Mouse (Mus musculus): ENCODE measurements around the gene Lrrc26. TPM values are rescaled to one million over a fixed set of nuclear protein-coding genes. Genes with fewer than 3 reads are reported as not detected.
A peak's percentile ranks its signal among the peaks of the same experiment; 100 is the strongest.
"Not testable (repeated sequence)": the region's sequence is repeated elsewhere in the genome, so short reads cannot be mapped to it uniquely, and the experiment has no call there.

Lrrc26 gene
- polyA plus RNA-seq (2015; fragmentation: Nextera tagmentation; extraction: Ambion mirVana) = 0.46 TPM in 1 of 2 replicates, not detected in the other

- H3K4me3 ChIP-seq (replicated peaks) = peak within 1 kb of the TSS; percentile 25
- 8% methylated on average over 11 of the region's 11 CpGs for WGBS
- H3K4me2 ChIP-seq = peak within 1 kb of the TSS; percentile 61
- no peak for ATAC-seq (replicated peaks; ENCODE audit: low FRiP score)
- H3K9me3 ChIP-seq (replicated peaks) = no peaks in the 10 kb centered on the region
- H3K27ac ChIP-seq = no peak within 1 kb of the TSS
- H3K36me3 ChIP-seq = peaks cover 18% of the 10 kb centered on the region
- peaks cover 36% of the 10 kb centered on the region for H3K4me1 ChIP-seq
- H3K9ac ChIP-seq = no peak within 1 kb of the TSS
- H3K27me3 ChIP-seq = peaks cover 66% of the 10 kb centered on the region
Measured at GRCm38 (mm10) chr2:25289651-25290050, at the start of gene Lrrc26. TSS of gene Lrrc26 (plus strand) at chr2:25289915.

GRCm38 (mm10) chr2:25240310-25240709, 49.4 kb upstream of the Lrrc26 start:
- peak overlapping the region; percentile 99 for H3K4me2 ChIP-seq
- peaks cover 38% of the 10 kb centered on the region for H3K4me1 ChIP-seq
- no peak; the same call in 1 of the 2 replicates for ATAC-seq (replicated peaks; ENCODE audit: low FRiP score)
- peak overlapping the region; percentile 78 for H3K27ac ChIP-seq
- H3K27me3 ChIP-seq = peaks cover 28% of the 10 kb centered on the region
- H3K4me3 ChIP-seq (replicated peaks) = peak overlapping the region; percentile 62
- WGBS = 46% methylated on average over 8 of the region's 8 CpGs
- no peaks in the 10 kb centered on the region; the same call in 1 of the 2 replicates for H3K36me3 ChIP-seq
- H3K9ac ChIP-seq = peak overlapping the region; percentile 32
- no peaks in the 10 kb centered on the region for H3K9me3 ChIP-seq (replicated peaks)

GRCm38 (mm10) chr2:25240723-25241437, 48.8 kb upstream of the Lrrc26 start:
- peaks cover under 1% of the 10 kb centered on the region; the same call in 1 of the 2 replicates for H3K36me3 ChIP-seq
- peak; percentile 85 for ATAC-seq (replicated peaks; ENCODE audit: low FRiP score)
- H3K4me3 ChIP-seq (replicated peaks) = peak overlapping the region; percentile 62
- H3K4me2 ChIP-seq = peak overlapping the region; percentile 99
- H3K9me3 ChIP-seq (replicated peaks) = no peaks in the 10 kb centered on the region
- H3K4me1 ChIP-seq = peaks cover 38% of the 10 kb centered on the region
- peaks cover 28% of the 10 kb centered on the region for H3K27me3 ChIP-seq
- H3K9ac ChIP-seq = peak overlapping the region; percentile 32
- WGBS = 1% methylated on average over 29 of the region's 29 CpGs
- peak overlapping the region; percentile 78 for H3K27ac ChIP-seq

- H3K9ac ChIP-seq = no peak overlapping the region
- ATAC-seq (replicated peaks; ENCODE audit: low FRiP score) = peak; percentile 19
- peak overlapping the region; percentile 99 for H3K4me2 ChIP-seq
- peaks cover 6% of the 10 kb centered on the region for H3K36me3 ChIP-seq
- peaks cover 28% of the 10 kb centered on the region for H3K27me3 ChIP-seq
- no peaks in the 10 kb centered on the region for H3K9me3 ChIP-seq (replicated peaks)
- 18% methylated on average over 6 of the region's 6 CpGs for WGBS
- H3K4me3 ChIP-seq (replicated peaks) = peak overlapping the region; percentile 62
- peak overlapping the region; percentile 78 for H3K27ac ChIP-seq
- peaks cover 36% of the 10 kb centered on the region for H3K4me1 ChIP-seq
Measured at GRCm38 (mm10) chr2:25241438-25241775, 48.3 kb upstream of the Lrrc26 start.

GRCm38 (mm10) chr2:25242101-25242506, 47.6 kb upstream of the Lrrc26 start, which contains the start of the genes Rnf208 and Cysrt1:
TSS of gene Rnf208 (plus strand) at chr2:25242255.
TSS of gene Cysrt1 (minus strand) at chr2:25242452.
- 0% methylated on average over 53 of the region's 59 CpGs for WGBS
- Histone ChIP-seq H3K36me3 (peaks cover 13% of the 10 kb centered on the region), H3K27ac (peak within 1 kb of the TSS; percentile 78), H3K27me3 (peaks cover 28% of the 10 kb centered on the region), H3K9me3 (replicated peaks) (no peaks in the 10 kb centered on the region), H3K9ac (peak within 1 kb of the TSS; percentile 63), H3K4me3 (replicated peaks) (peak within 1 kb of the TSS; percentile 62), H3K4me2 (peak within 1 kb of the TSS; percentile 99), H3K4me1 (peaks cover 33% of the 10 kb centered on the region)
- ATAC-seq (replicated peaks; ENCODE audit: low FRiP score) = no peak

- Histone ChIP-seq H3K36me3 (peaks cover 25% of the 10 kb centered on the region), H3K4me2 (peak overlapping the region; percentile 99; the same call in 1 of the 2 replicates), H3K9ac (peak overlapping the region; percentile 63; the same call in 1 of the 2 replicates), H3K9me3 (replicated peaks) (no peaks in the 10 kb centered on the region), H3K27me3 (peaks cover 28% of the 10 kb centered on the region), H3K27ac (no peak overlapping the region), H3K4me3 (replicated peaks) (peak overlapping the region; percentile 62; the same call in 1 of the 2 replicates), H3K4me1 (peaks cover 33% of the 10 kb centered on the region)
- WGBS = 79% methylated on average over 8 of the region's 8 CpGs
- no peak for ATAC-seq (replicated peaks; ENCODE audit: low FRiP score)
Measured at GRCm38 (mm10) chr2:25243342-25243741, 46.4 kb upstream of the Lrrc26 start.

GRCm38 (mm10) chr2:25244144-25244543, 45.6 kb upstream of the Lrrc26 start:
- Histone ChIP-seq H3K9me3 (replicated peaks) (no peaks in the 10 kb centered on the region), H3K4me1 (peaks cover 33% of the 10 kb centered on the region), H3K9ac (no peak overlapping the region), H3K4me3 (replicated peaks) (no peak overlapping the region), H3K4me2 (no peak overlapping the region), H3K36me3 (peaks cover 32% of the 10 kb centered on the region), H3K27me3 (peaks cover 28% of the 10 kb centered on the region), H3K27ac (no peak overlapping the region)
- no peak for ATAC-seq (replicated peaks; ENCODE audit: low FRiP score)
- 89% methylated on average over 4 of the region's 4 CpGs for WGBS

GRCm38 (mm10) chr2:25246183-25247072, 43.3 kb upstream of the Lrrc26 start, which contains the start of gene AL732309.1:
TSS of gene AL732309.1 (minus strand) at chr2:25246863.
- no peak within 1 kb of the TSS for H3K4me3 ChIP-seq (replicated peaks)
- H3K4me2 ChIP-seq = no peak within 1 kb of the TSS
- peaks cover 54% of the 10 kb centered on the region for H3K36me3 ChIP-seq
- H3K9me3 ChIP-seq (replicated peaks) = no peaks in the 10 kb centered on the region
- H3K9ac ChIP-seq = no peak within 1 kb of the TSS
- H3K27ac ChIP-seq = no peak within 1 kb of the TSS
- WGBS = 85% methylated on average over 10 of the region's 10 CpGs
- peaks cover 19% of the 10 kb centered on the region for H3K4me1 ChIP-seq
- no peak for ATAC-seq (replicated peaks; ENCODE audit: low FRiP score)
- peaks cover 23% of the 10 kb centered on the region for H3K27me3 ChIP-seq

GRCm38 (mm10) chr2:25252331-25252730, 37.4 kb upstream of the Lrrc26 start:
- no peak for ATAC-seq (replicated peaks; ENCODE audit: low FRiP score)
- Histone ChIP-seq H3K27me3 (no peaks in the 10 kb centered on the region), H3K4me3 (replicated peaks) (no peak overlapping the region), H3K4me1 (peaks cover 20% of the 10 kb centered on the region), H3K4me2 (no peak overlapping the region), H3K9ac (no peak overlapping the region), H3K27ac (no peak overlapping the region), H3K9me3 (replicated peaks) (no peaks in the 10 kb centered on the region), H3K36me3 (peaks cover 62% of the 10 kb centered on the region)
- 88% methylated on average over 1 of the region's 1 CpGs for WGBS

GRCm38 (mm10) chr2:25255284-25255779, 34.4 kb upstream of the Lrrc26 start, which contains the start of gene Tmem203:
TSS of gene Tmem203 (plus strand) at chr2:25255439.
- H3K36me3 ChIP-seq = peaks cover 33% of the 10 kb centered on the region
- H3K27ac ChIP-seq = peak within 1 kb of the TSS; percentile 81
- ATAC-seq (replicated peaks; ENCODE audit: low FRiP score) = peak; percentile 82
- H3K9ac ChIP-seq = peak within 1 kb of the TSS; percentile 84
- WGBS = under 1% methylated on average over 39 of the region's 39 CpGs
- peaks cover 20% of the 10 kb centered on the region for H3K4me1 ChIP-seq
- H3K9me3 ChIP-seq (replicated peaks) = no peaks in the 10 kb centered on the region
- H3K4me2 ChIP-seq = peak within 1 kb of the TSS; percentile 89
- H3K27me3 ChIP-seq = no peaks in the 10 kb centered on the region
- H3K4me3 ChIP-seq (replicated peaks) = peak within 1 kb of the TSS; percentile 75

GRCm38 (mm10) chr2:25256443-25257109, 33.1 kb upstream of the Lrrc26 start:
- H3K36me3 ChIP-seq = peaks cover 21% of the 10 kb centered on the region
- ATAC-seq (replicated peaks; ENCODE audit: low FRiP score); H3K27ac ChIP-seq; H3K27me3 ChIP-seq; H3K9me3 ChIP-seq (replicated peaks): not testable (repeated sequence)
- 56% methylated on average over 12 of the region's 12 CpGs for WGBS
- H3K4me1 ChIP-seq = peaks cover 20% of the 10 kb centered on the region
- H3K4me3 ChIP-seq (replicated peaks) = peak overlapping the region; percentile 75
- H3K9ac ChIP-seq = peak overlapping the region; percentile 84; the same call in 1 of the 2 replicates
- peak overlapping the region; percentile 89 for H3K4me2 ChIP-seq

Data from kidney, embryonic 15.5 days (tissue).